10 mouse cellular contexts compared by ENCODE assay signal in the genomic region with DNA sequence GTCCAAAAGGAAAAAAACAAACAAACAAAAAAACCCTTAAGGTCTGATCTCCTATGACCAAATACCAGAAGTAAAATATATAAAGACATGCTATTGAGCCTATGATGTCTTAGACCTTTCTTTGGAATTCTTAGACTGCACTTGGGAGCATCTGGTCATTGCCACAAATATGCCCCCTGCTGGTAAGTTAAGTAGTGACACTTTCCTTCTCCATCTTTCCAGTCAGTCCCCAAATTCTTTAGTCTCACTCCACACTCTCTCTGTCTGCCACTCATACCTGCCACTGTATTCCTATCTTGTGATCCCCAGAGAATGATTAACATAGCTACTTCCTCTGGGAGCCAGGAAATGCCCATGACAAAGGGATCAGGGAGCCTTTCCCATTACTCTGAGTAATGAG. TPM values are rescaled to one million over a fixed set of nuclear protein-coding genes. Genes with fewer than 3 reads are reported as not detected.
DNase-seq lines count a peak whose midpoint lies in the region; ATAC-seq lines count a peak whose summit lies in the region.
"Had no signal": no experiment of that assay in that cellular context is flagged by ENCODE, and none has a peak within 500 bp of the region (broad histone marks: within the 10 kb centered on the region; RNA-seq: fewer than 3 reads in every experiment).

No protein-coding gene starts in this region.

- intact Hi-C loops in left cerebral cortex, postnatal 4 days (cut with DNase I), result loop anchor here (5.0 kb wide), 1 partner anchor 81 kb away; no protein-coding TSS in a partner anchor

- H3K27ac ChIP-seq in embryonic facial prominence, embryonic 14.5 days (replicated peaks; ENCODE audit: low read depth, low read length), result no peak overlapping the region
- no peak overlapping the region for H3K27ac ChIP-seq in forebrain, embryonic 11.5 days (ENCODE audit: low read depth, low read length)
- H3K27ac ChIP-seq: limb, embryonic 15.5 days had no signal

- 0 out of 2 replicates have a peak, but pooled peaks cover 5% of the 10 kb centered on the region for H3K4me1 ChIP-seq in embryonic facial prominence, embryonic 14.5 days (ENCODE audit: control insufficient read depth, insufficient read depth, low read length)
- H3K4me1 ChIP-seq in forebrain, embryonic 11.5 days (replicated peaks; ENCODE audit: control insufficient read depth, insufficient read depth, low read length), result peaks cover 6% of the 10 kb centered on the region

- H3K9ac ChIP-seq in embryonic facial prominence, embryonic 14.5 days (ENCODE audit: low read depth, low read length), result no peak overlapping the region
- no peak overlapping the region for H3K9ac ChIP-seq in forebrain, embryonic 11.5 days (ENCODE audit: low read length)
- H3K9ac ChIP-seq: limb, embryonic 15.5 days had no signal

- no peak overlapping the region for H3K4me3 ChIP-seq in embryonic facial prominence, embryonic 14.5 days (ENCODE audit: low read depth, low read length)
- no peak overlapping the region for H3K4me3 ChIP-seq in forebrain, embryonic 11.5 days (ENCODE audit: low read depth, low read length)
- H3K4me3 ChIP-seq: limb, embryonic 15.5 days had no signal

- no peak overlapping the region for H3K4me2 ChIP-seq in embryonic facial prominence, embryonic 14.5 days (ENCODE audit: low read depth, low read length)
- H3K4me2 ChIP-seq in forebrain, embryonic 11.5 days (ENCODE audit: low read depth, low read length, severe bottlenecking), result no peak overlapping the region
- H3K4me2 ChIP-seq: limb, embryonic 15.5 days had no signal

- no peak for ATAC-seq in cerebellum, adult (ENCODE audit: insufficient number of reproducible peaks, low FRiP score, low TSS enrichment)
- no peak for ATAC-seq in embryonic facial prominence, embryonic 14.5 days (ENCODE audit: low read depth)
- no peak for ATAC-seq in forebrain, embryonic 11.5 days (replicated peaks; ENCODE audit: low FRiP score)
- ATAC-seq: Patski had no signal

- H3K27me3 ChIP-seq in embryonic facial prominence, embryonic 14.5 days (replicated peaks; ENCODE audit: control insufficient read depth, insufficient read depth, low read length), result no peaks in the 10 kb centered on the region; the same call in 1 of the 2 replicates
- peaks cover 2% of the 10 kb centered on the region; the same call in 1 of the 2 replicates for H3K27me3 ChIP-seq in forebrain, embryonic 11.5 days (ENCODE audit: control insufficient read depth, insufficient read depth, low read length)
- H3K27me3 ChIP-seq: limb, embryonic 15.5 days; Patski had no signal

- H3K9me3 ChIP-seq in embryonic facial prominence, embryonic 14.5 days (ENCODE audit: control insufficient read depth, low read length), result no peaks in the 10 kb centered on the region
- H3K9me3 ChIP-seq in forebrain, embryonic 11.5 days (ENCODE audit: control insufficient read depth, low read length), result no peaks in the 10 kb centered on the region
- H3K9me3 ChIP-seq: limb, embryonic 15.5 days had no signal

- no peaks in the 10 kb centered on the region for H3K36me3 ChIP-seq in embryonic facial prominence, embryonic 14.5 days (ENCODE audit: control insufficient read depth, insufficient read depth, low read length)
- H3K36me3 ChIP-seq in forebrain, embryonic 11.5 days (ENCODE audit: control insufficient read depth, insufficient read depth, low read length), result no peaks in the 10 kb centered on the region
- H3K36me3 ChIP-seq: limb, embryonic 15.5 days had no signal

- DNase-seq in cerebellum, adult 9-10 months, result peak; percentile 58
- DNase-seq in left cerebral cortex, adult 18-20 months (ENCODE audit: low spot score in 2 of 2), result peak; percentile 43 to 57
- no peak for DNase-seq in left cerebral cortex, postnatal 4 days
- DNase-seq in ES-CJ7 (ENCODE audit: low read depth, low spot score), result peak; percentile 59
- peak; percentile 65 for DNase-seq in embryonic facial prominence, embryonic 14.5 days (ENCODE audit: low spot score)
- DNase-seq in retina, postnatal 1 day, result peak; percentile 61
- DNase-seq in forebrain, embryonic 11.5 days (ENCODE audit: low spot score), result no peak

RNA-seq across cellular contexts. Expression of a gene that starts 2.0 kb away (rescaled TPM):
- total RNA-seq in left cerebral cortex, adult 18-20 months (2021), result not detected
- total RNA-seq in left cerebral cortex, postnatal 4 days (2021), result not detected
- polyA plus RNA-seq in embryonic facial prominence, embryonic 14.5 days (2014; fragmentation: Nextera tagmentation; extraction: Ambion mirVana), result 22.8 and 53.2 TPM in 2 replicates
- 0.28 TPM in 1 of 2 replicates, not detected in the other for polyA plus RNA-seq in forebrain, embryonic 11.5 days (2014; fragmentation: Nextera tagmentation; extraction: Ambion mirVana)
- polyA plus RNA-seq: Patski had no signal

RNA-seq across cellular contexts. Expression of a gene that starts 9.8 kb away (rescaled TPM):
- total RNA-seq in left cerebral cortex, adult 18-20 months (2021), result under 1 TPM; 0.21 to 0.28 TPM
- under 1 TPM; 0.16 to 0.28 TPM for total RNA-seq in left cerebral cortex, postnatal 4 days (2021)
- 46.2 and 52.2 TPM in 2 replicates for polyA plus RNA-seq in embryonic facial prominence, embryonic 14.5 days (2014; fragmentation: Nextera tagmentation; extraction: Ambion mirVana)
- polyA plus RNA-seq in forebrain, embryonic 11.5 days (2014; fragmentation: Nextera tagmentation; extraction: Ambion mirVana), result 0.13 and 0.35 TPM in 2 replicates

RNA-seq across cellular contexts. Expression of a gene that starts 15.8 kb away (rescaled TPM):
- total RNA-seq in left cerebral cortex, adult 18-20 months (2021), result 100 to 1,000 TPM; 102 to 110 TPM
- 100 to 1,000 TPM; 124 to 151 TPM for total RNA-seq in left cerebral cortex, postnatal 4 days (2021)
- 78.2 and 80.5 TPM in 2 replicates for polyA plus RNA-seq in embryonic facial prominence, embryonic 14.5 days (2014; fragmentation: Nextera tagmentation; extraction: Ambion mirVana)
- polyA plus RNA-seq in forebrain, embryonic 11.5 days (2014; fragmentation: Nextera tagmentation; extraction: Ambion mirVana), result 94.5 and 98.1 TPM in 2 replicates

RNA-seq across cellular contexts. Expression of a gene that starts 17.5 kb away (rescaled TPM):
- 10 to 100 TPM; 39.4 to 44.2 TPM for total RNA-seq in left cerebral cortex, adult 18-20 months (2021)
- total RNA-seq in left cerebral cortex, postnatal 4 days (2021), result 10 to 100 TPM; 23.0 to 26.9 TPM
- 7.7 and 8.8 TPM in 2 replicates for polyA plus RNA-seq in embryonic facial prominence, embryonic 14.5 days (2014; fragmentation: Nextera tagmentation; extraction: Ambion mirVana)
- 20.8 and 21.0 TPM in 2 replicates for polyA plus RNA-seq in forebrain, embryonic 11.5 days (2014; fragmentation: Nextera tagmentation; extraction: Ambion mirVana)

RNA-seq across cellular contexts. Expression of a gene that starts 36.4 kb away (rescaled TPM):
- 10 to 100 TPM; 17.2 to 18.0 TPM for total RNA-seq in left cerebral cortex, adult 18-20 months (2021)
- total RNA-seq in left cerebral cortex, postnatal 4 days (2021), result 10 to 100 TPM; 21.9 to 22.3 TPM
- polyA plus RNA-seq in embryonic facial prominence, embryonic 14.5 days (2014; fragmentation: Nextera tagmentation; extraction: Ambion mirVana), result 30.1 and 30.6 TPM in 2 replicates
- polyA plus RNA-seq in forebrain, embryonic 11.5 days (2014; fragmentation: Nextera tagmentation; extraction: Ambion mirVana), result 19.3 and 20.1 TPM in 2 replicates

Comparison
In these comparisons a context has a peak if more than half of its experiments do, and no peak if none do; other contexts are left out.
1. DNase-seq: peak in cerebellum, adult 9-10 months (single experiment), left cerebral cortex, adult 18-20 months (2 of 2), ES-CJ7 (single experiment), embryonic facial prominence, embryonic 14.5 days (single experiment) and retina, postnatal 1 day (single experiment); none in left cerebral cortex, postnatal 4 days (single experiment) and forebrain, embryonic 11.5 days (single experiment).